Mouse (Mus musculus): ENCODE measurements at regions not wholly inside any gene's neighbourhood (a gene's known extent, or its start where the extent isn't known, plus 50 kb on each side); places are given as distances from the start of the nearest gene placed in this dataset.
A peak's percentile ranks its signal among the peaks of the same experiment; 100 is the strongest.

GRCm38 (mm10) chr12:17601245-17602023, 56.8 kb downstream of the Odc1 start:
- ATAC-seq (replicated peaks; ENCODE audit: low read depth, poor library complexity, severe bottlenecking), result no peak

DNA sequence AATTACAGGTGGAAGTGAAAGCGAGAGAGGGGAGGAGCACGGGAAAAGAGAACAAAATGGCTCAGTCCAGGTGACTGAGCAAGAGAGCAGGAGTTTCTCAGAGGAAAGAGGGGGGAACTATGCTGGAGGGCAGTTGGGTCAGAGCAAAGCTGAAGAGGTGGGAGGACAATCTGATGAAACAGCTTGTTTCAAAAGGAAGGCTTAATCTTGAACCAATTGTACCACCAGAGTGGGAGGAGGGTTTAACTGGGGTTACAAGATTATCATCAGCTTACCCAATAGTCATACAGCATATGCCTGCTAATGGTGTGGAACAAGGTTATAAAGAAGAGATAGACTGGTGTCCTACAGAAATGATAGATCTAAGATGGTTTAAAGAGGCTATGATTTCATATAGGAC, 59.0 kb downstream of the Odc1 start:
- ATAC-seq (replicated peaks; ENCODE audit: low read depth, poor library complexity, severe bottlenecking), result no peak

GRCm38 (mm10) chr12:17610384-17610783, 65.8 kb downstream of the Odc1 start:
- ATAC-seq (replicated peaks; ENCODE audit: low read depth, poor library complexity, severe bottlenecking), result peak; percentile 47; the same call in 1 of the 2 replicates

DNA sequence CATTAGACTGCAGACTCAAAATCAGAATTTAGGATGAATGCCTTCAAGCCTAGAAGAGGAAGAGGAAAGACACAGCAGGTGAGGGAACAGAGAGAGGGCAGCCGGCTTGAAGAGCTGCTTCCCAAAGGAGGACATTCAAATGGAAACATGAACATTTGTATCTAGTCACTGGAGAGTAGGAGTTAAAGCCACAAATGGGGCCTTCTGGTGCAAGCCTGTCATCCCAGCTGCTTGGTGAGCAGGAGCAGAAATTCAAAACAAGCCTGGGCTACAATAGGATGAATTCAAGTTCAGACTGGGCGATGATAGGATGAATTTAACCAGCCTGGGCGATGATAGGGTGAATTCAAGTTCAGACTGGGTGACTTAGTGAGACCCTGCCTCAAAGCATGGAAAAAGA, 67.4 kb downstream of the Odc1 start:
- ATAC-seq (replicated peaks; ENCODE audit: low read depth, poor library complexity, severe bottlenecking), result no peak

DNA sequence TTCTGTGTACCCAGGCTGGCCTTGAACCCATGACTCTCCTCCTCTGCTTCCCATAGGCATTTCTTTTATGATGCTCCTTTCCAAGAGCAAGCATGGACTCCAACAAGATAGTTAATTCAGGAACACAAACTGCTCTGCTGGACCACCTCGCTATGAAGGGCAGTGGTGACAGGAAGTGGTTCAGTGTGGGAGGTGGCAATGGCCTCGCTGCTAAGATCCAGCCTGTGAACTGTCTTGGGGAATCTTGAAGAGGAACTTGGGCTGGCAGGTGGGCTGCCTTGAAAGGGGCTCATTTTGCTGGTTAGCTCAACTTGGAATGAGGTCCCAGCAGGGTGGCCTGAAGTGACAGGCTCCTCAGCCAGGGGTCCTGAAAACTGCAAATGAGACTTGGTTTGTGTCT, 72.4 kb upstream of the Hpcal1 start:
- peak; percentile 68; the same call in 1 of the 2 replicates for ATAC-seq (replicated peaks; ENCODE audit: low read depth, poor library complexity, severe bottlenecking)

- ATAC-seq (replicated peaks; ENCODE audit: low read depth, poor library complexity, severe bottlenecking), result no peak
Observed at GRCm38 (mm10) chr12:17620226-17620625, 70.4 kb upstream of the Hpcal1 start.

GRCm38 (mm10) chr12:17621487-17621888, 69.2 kb upstream of the Hpcal1 start:
- no peak for ATAC-seq (replicated peaks; ENCODE audit: low read depth, poor library complexity, severe bottlenecking)

DNA sequence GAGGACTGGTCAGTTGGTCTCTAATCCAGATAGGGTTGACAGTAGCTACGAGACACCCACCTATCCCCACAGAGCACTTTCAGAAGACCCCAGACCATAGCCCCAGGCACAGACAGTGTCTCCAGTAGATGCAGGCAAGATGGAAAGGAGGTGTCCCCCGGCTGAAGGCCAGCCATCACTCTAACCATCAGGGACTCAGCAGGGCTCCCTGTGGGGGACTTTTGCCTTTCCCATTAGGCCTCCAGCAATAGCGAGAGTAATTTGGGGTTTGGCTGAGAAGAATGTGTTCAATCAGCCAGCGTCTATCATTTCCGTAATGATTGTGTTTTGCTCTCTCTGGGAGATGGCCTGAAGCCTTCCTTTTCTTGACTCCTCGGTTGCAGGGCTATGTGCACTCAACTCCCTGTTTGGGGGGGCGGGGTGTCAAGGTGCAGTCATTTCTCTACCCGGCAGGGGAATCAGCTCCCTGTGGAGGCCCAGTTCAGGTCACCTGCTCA, 68.1 kb upstream of the Hpcal1 start:
- no peak for ATAC-seq (replicated peaks; ENCODE audit: low read depth, poor library complexity, severe bottlenecking)

GRCm38 (mm10) chr12:17626043-17626442, 64.6 kb upstream of the Hpcal1 start:
- ATAC-seq (replicated peaks; ENCODE audit: low read depth, poor library complexity, severe bottlenecking), result no peak

- ATAC-seq (replicated peaks; ENCODE audit: low read depth, poor library complexity, severe bottlenecking), result no peak
Observed at GRCm38 (mm10) chr12:17631161-17631560, 59.5 kb upstream of the Hpcal1 start.

GRCm38 (mm10) chr12:17636146-17636545, 54.5 kb upstream of the Hpcal1 start:
- no peak for ATAC-seq (replicated peaks; ENCODE audit: low read depth, poor library complexity, severe bottlenecking)

DNA sequence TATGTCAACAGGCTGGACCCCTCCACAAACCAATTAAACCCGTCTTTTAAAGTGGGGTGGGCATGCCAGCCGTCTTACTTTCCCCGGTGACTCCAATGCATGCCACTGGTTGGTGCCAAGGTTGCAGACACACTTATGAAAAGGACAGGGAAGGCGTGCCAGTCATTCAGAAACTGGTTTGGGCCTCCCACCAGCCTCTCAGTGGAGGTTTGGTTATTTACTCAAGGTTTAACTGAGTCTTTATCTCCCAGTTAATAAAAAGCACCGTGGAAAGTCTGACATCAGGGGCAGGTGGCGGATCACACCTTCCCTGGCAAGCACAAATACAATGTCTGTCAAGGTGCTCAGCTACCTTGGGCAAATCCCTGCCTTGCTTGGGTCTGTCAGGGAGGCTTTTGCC, 54.1 kb upstream of the Hpcal1 start:
- no peak for ATAC-seq (replicated peaks; ENCODE audit: low read depth, poor library complexity, severe bottlenecking)
